ENCODE assay signal across 32 mouse cellular contexts in genomic region chr3:101101184-101101583, GRCm38 (mm10). TPM values are rescaled to one million over a fixed set of nuclear protein-coding genes. Genes with fewer than 3 reads are reported as not detected.
DNase-seq lines count a peak whose midpoint lies in the region; ATAC-seq and TF ChIP-seq lines count a peak whose summit lies in the region.
"Had no signal": no experiment of that assay in that cellular context is flagged by ENCODE, and none has a peak within 500 bp of the region (broad histone marks: within the 10 kb centered on the region; RNA-seq: fewer than 3 reads in every experiment).

No protein-coding gene starts in this region.

- 0 out of 2 replicates have a peak overlapping the region, but pooled peaks have one; percentile 19 for H3K27ac ChIP-seq in left cerebral cortex, adult 2 months
- H3K27ac ChIP-seq: embryonic facial prominence, embryonic 10.5 days; embryonic facial prominence, embryonic 13.5 days; forebrain, embryonic 12.5 days; forebrain, embryonic 15.5 days; heart, embryonic 15.5 days; hindbrain, embryonic 10.5 days; hindbrain, embryonic 14.5 days had no signal

- peak; percentile 82 to 91 for DNase-seq in cerebellum, postnatal 10 days
- DNase-seq in cerebellum, adult 9-10 months, result no peak
- DNase-seq in cerebellum, postnatal 36 days, result peak; percentile 50 to 56
- DNase-seq in left cerebral cortex, adult 2 months (ENCODE audit: extremely low spot score in 1 of 2, low spot score in 2 of 2), result no peak
- DNase-seq in left cerebral cortex, adult 18-20 months (ENCODE audit: low spot score in 2 of 2), result no peak
- DNase-seq in brain, embryonic 14.5 days (ENCODE audit: low read depth), result peak; percentile 41
- no peak for DNase-seq in frontal cortex, postnatal 10 days (ENCODE audit: low spot score in 2 of 2)
- DNase-seq: adrenal gland, postnatal 10 days; adrenal gland, postnatal 36 days; B cell, adult 2 months; cerebellum, adult 8-10 months; embryo, embryonic 11 days; gastrocnemius, postnatal 10 days; gastrocnemius, postnatal 36 days; heart, postnatal 10 days; heart, postnatal 36 days; kidney, adult 2 months had no signal

- no peak overlapping the region for H3K4me3 ChIP-seq in left cerebral cortex, adult 2 months
- H3K4me3 ChIP-seq: embryonic facial prominence, embryonic 10.5 days; embryonic facial prominence, embryonic 13.5 days; erythroblast, embryonic 14.5 days; forebrain, embryonic 12.5 days; forebrain, embryonic 15.5 days; heart, embryonic 12.5 days; heart, embryonic 15.5 days; hindbrain, embryonic 10.5 days had no signal

- intact Hi-C loops in left cerebral cortex, adult 2 months (cut with DNase I), result no loop called here

- no peak for ATAC-seq in cerebellum, adult (ENCODE audit: insufficient number of reproducible peaks, low FRiP score, low TSS enrichment)
- ATAC-seq: forebrain, embryonic 15.5 days; intestine, postnatal 0 days; Patski had no signal

- no peak for TF ChIP-seq POLR2A in brain, embryonic 14.5 days (IDR thresholded peaks at IDR 0.05; ENCODE audit: borderline replicate concordance, extremely low read depth, insufficient read depth, insufficient read length, poor library complexity, severe bottlenecking)

- no peak for TF ChIP-seq CTCF in left cerebral cortex, adult 2 months (IDR thresholded peaks at IDR 0.05)
- TF ChIP-seq CTCF in brain, embryonic 14.5 days (IDR thresholded peaks at IDR 0.05; ENCODE audit: borderline replicate concordance, extremely low read depth, insufficient read depth, insufficient read length), result no peak

RNA-seq across cellular contexts. Expression of gene Ptgfrn, which starts 8.9 kb away (rescaled TPM):
- 10 to 100 TPM; 39.7 to 40.7 TPM for total RNA-seq in left cerebral cortex, adult 2 months (2021)
- total RNA-seq in left cerebral cortex, adult 18-20 months (2021), result 10 to 100 TPM; 33.3 to 37.5 TPM
- polyA plus RNA-seq in brain, embryonic 14.5 days (2012; rRNA removed), result 13.6 and 20.8 TPM in 2 replicates
- total RNA-seq: CH12.LX; granulocyte monocyte progenitor cell, adult 5-6 weeks had no signal
- polyA plus RNA-seq: erythroblast, embryonic 14.5 days; G1E had no signal

Comparison
In these comparisons a context has a peak if more than half of its experiments do, and no peak if none do; other contexts are left out.
1. DNase-seq: peak in cerebellum, postnatal 10 days (2 of 2), cerebellum, postnatal 36 days (2 of 2) and brain, embryonic 14.5 days (single experiment); none in cerebellum, adult 9-10 months (single experiment), left cerebral cortex, adult 2 months (0 of 2), left cerebral cortex, adult 18-20 months (0 of 2) and frontal cortex, postnatal 10 days (0 of 2).